Mouse (Mus musculus) CH12.LX (cell line): ENCODE data around the gene Trim62. TPM values are rescaled to one million over a fixed set of nuclear protein-coding genes. Genes with fewer than 3 reads are reported as not detected.

Experiments used
- DNase-seq: peaks from one replicate; pipeline ENCODE4 v3.0.0-alpha.2; 2013; ENCODE audit errors: extremely low read depth
- H3K27ac ChIP-seq: 2 replicates; pipeline ENCODE4 v1.5.1; 2012; ENCODE audit warnings: low read depth, mild to moderate bottlenecking, control low read depth, moderate library complexity; ENCODE audit not compliant: insufficient read depth
- H3K27me3 ChIP-seq: replicated peaks from 2 replicates; pipeline ENCODE3; 2012; ENCODE audit warnings: inconsistent platforms
- H3K36me3 ChIP-seq, 2 experiments: replicated peaks in 1 of 2; 2 replicates each; pipeline versions ENCODE3 to v1.6.1; 2012; ENCODE audit warnings: inconsistent platforms in 1 of 2, low read length in 1 of 2, mild to moderate bottlenecking in 1 of 2, mixed read lengths in 1 of 2, moderate library complexity in 1 of 2; ENCODE audit not compliant: control insufficient read depth in 1 of 2, insufficient read depth in 1 of 2
- H3K4me1 ChIP-seq, 2 experiments: 2 replicates each; pipeline ENCODE4 v1.6.1; 2012; ENCODE audit warnings: inconsistent platforms in 1 of 2, moderate library complexity in 1 of 2; ENCODE audit not compliant: insufficient read depth in 2 of 2, control insufficient read depth in 1 of 2
- H3K4me2 ChIP-seq: 2 replicates; pipeline ENCODE4 v1.6.1; 2012; ENCODE audit warnings: low read depth, mild to moderate bottlenecking, control low read depth; ENCODE audit not compliant: poor library complexity, insufficient read depth, severe bottlenecking
- H3K4me3 ChIP-seq, 3 experiments: fragments of 150-350 bp in 1 of 3; sonication (generic) in 1 of 3; replicated peaks in 1 of 3; 2 replicates each; pipeline versions ENCODE3 to v1.5.1; 2011 to 2012; ENCODE audit warnings: low read depth in 2 of 3, low read length in 2 of 3, mild to moderate bottlenecking in 2 of 3, moderate library complexity in 2 of 3, control low read depth in 1 of 3, improper control_type of control experiment in 1 of 3, inconsistent platforms in 1 of 3, mixed read lengths in 1 of 3; ENCODE audit not compliant: poor library complexity in 1 of 3
- H3K79me2 ChIP-seq: replicated peaks from 2 replicates; pipeline ENCODE4 v1.6.1; 2012; ENCODE audit warnings: mild to moderate bottlenecking, moderate library complexity; ENCODE audit not compliant: control insufficient read depth, poor library complexity, insufficient read depth, severe bottlenecking; ENCODE audit errors: extremely low read depth
- H3K9ac ChIP-seq: 2 replicates; pipeline ENCODE4 v1.6.1; 2012; ENCODE audit warnings: low read depth, mild to moderate bottlenecking, control low read depth, moderate library complexity; ENCODE audit not compliant: insufficient read depth
- H3K9me3 ChIP-seq: replicated peaks from 2 replicates; pipeline ENCODE3; 2012; ENCODE audit warnings: low read length, inconsistent platforms, mixed read lengths
- CHD1 ChIP-seq: IDR thresholded peaks from 2 replicates; pipeline ENCODE4 v1.6.1; 2012; ENCODE audit warnings: low read depth, low read length, improper control_type of control experiment, inconsistent platforms
- CHD2 ChIP-seq: IDR thresholded peaks from 2 replicates; pipeline ENCODE4 v1.6.1; 2011; ENCODE audit warnings: low read length, improper control_type of control experiment
- GABPA ChIP-seq: IDR thresholded peaks from 2 replicates; pipeline ENCODE4 v1.6.1; 2012; ENCODE audit warnings: low read depth, low read length, improper control_type of control experiment, inconsistent platforms; ENCODE audit not compliant: insufficient replicate concordance
- JUN ChIP-seq: IDR thresholded peaks from 2 replicates; pipeline ENCODE4 v1.6.1; 2011; ENCODE audit warnings: low read depth, mild to moderate bottlenecking, low read length, improper control_type of control experiment, moderate library complexity; ENCODE audit not compliant: insufficient read depth
- JUND ChIP-seq: conservative IDR thresholded peaks from 2 replicates; pipeline ENCODE4 v1.6.1; 2011; ENCODE audit warnings: low read depth, low read length, improper control_type of control experiment
- KAT2A ChIP-seq: IDR thresholded peaks from 2 replicates; pipeline ENCODE4 v1.6.1; 2012; ENCODE audit warnings: low read length, improper control_type of control experiment, inconsistent platforms; ENCODE audit not compliant: insufficient replicate concordance
- MAZ ChIP-seq: IDR thresholded peaks from 2 replicates; pipeline ENCODE4 v1.6.1; 2012; ENCODE audit warnings: low read depth, mild to moderate bottlenecking, inconsistent platforms, low read length, improper control_type of control experiment, moderate library complexity
- MYC ChIP-seq: IDR thresholded peaks from 2 replicates; pipeline ENCODE4 v1.6.1; 2011; ENCODE audit warnings: low read depth, mild to moderate bottlenecking, improper control_type of control experiment, low read length
- NRF1 ChIP-seq: IDR thresholded peaks from 2 replicates; pipeline ENCODE4 v1.6.1; 2014; ENCODE audit warnings: low read depth, mild to moderate bottlenecking, inconsistent platforms, low read length, improper control_type of control experiment, moderate library complexity
- POLR2A ChIP-seq: IDR thresholded peaks from 2 replicates; pipeline ENCODE4 v1.6.1; 2011; ENCODE audit warnings: low read depth, mild to moderate bottlenecking, improper control_type of control experiment, low read length
- SIN3A ChIP-seq: IDR thresholded peaks from 2 replicates; pipeline ENCODE4 v1.6.1; 2012; ENCODE audit warnings: low read length, improper control_type of control experiment, inconsistent platforms
- SMC3 ChIP-seq: IDR thresholded peaks from 2 replicates; pipeline ENCODE4 v1.6.1; 2011; ENCODE audit warnings: low read depth, low read length, improper control_type of control experiment
- TBP ChIP-seq: conservative IDR thresholded peaks from 2 replicates; pipeline ENCODE4 v1.6.1; 2011; ENCODE audit warnings: low read depth, low read length, improper control_type of control experiment
- UBTF ChIP-seq: IDR thresholded peaks from 2 replicates; pipeline ENCODE4 v1.6.1; 2012; ENCODE audit warnings: low read depth, mild to moderate bottlenecking, inconsistent platforms, low read length, improper control_type of control experiment, moderate library complexity
- USF2 ChIP-seq: conservative IDR thresholded peaks from 2 replicates; pipeline ENCODE4 v1.6.1; 2011; ENCODE audit warnings: low read depth, low read length, improper control_type of control experiment
- ZKSCAN1 ChIP-seq: IDR thresholded peaks from 2 replicates; pipeline ENCODE4 v1.6.1; 2012; ENCODE audit warnings: low read depth, inconsistent platforms, low read length, improper control_type of control experiment, borderline replicate concordance
- dilution Hi-C: fragments of 300-500 bp; cut with MboI; formaldehyde crosslinking; loops from 2 replicates; pipeline ENCODE4 v1.14.3; 2020; ENCODE audit warnings: low sequenced_read_pairs; ENCODE audit not compliant: extremely low pct_unique_long_range_greater_than_20kb, extremely low pct_ligation_motif_present
- in situ Hi-C: fragments of 300-500 bp; cut with MboI; formaldehyde crosslinking; loops from 3 replicates; pipeline ENCODE4 v1.14.3; 2019; ENCODE audit warnings: low sequenced_read_pairs, low pct_ligation_motif_present, low pct_unique_long_range_greater_than_20kb, mixed read lengths
- polyA plus RNA-seq: library from polyadenylated mRNA; unstranded; fragments of >175 nt; gene quantifications from 2 replicates; pipeline ENCODE4 v1.2.1, GENCODE M21; 2012; ENCODE audit warnings: low read depth; ENCODE audit not compliant: insufficient read length
- total RNA-seq, 2 experiments: library from RNA; depleted of rRNA; stranded (reverse); fragments of 300-350 nt in 1 of 2; fragments of >200 nt in 1 of 2; gene quantifications; 2 replicates each; pipeline ENCODE4 v1.2.3; 2012 to 2014

Trim62 gene
- total and polyA plus RNA-seq, 3 experiments = 0.40 to 2.7 (median 0.98) TPM

- no peak for DNase-seq
- H3K4me1 ChIP-seq = peaks cover 3 to 4% of the 10 kb centered on the region in 2 experiments; a peak in 2 of 4 replicates
- dilution Hi-C loops = no loop called here
- no peak for TF ChIP-seq TBP
- no peak for TF ChIP-seq USF2
- TF ChIP-seq POLR2A = no peak
- no peak for TF ChIP-seq UBTF
- no peak for TF ChIP-seq GABPA
- no peak for TF ChIP-seq MAZ
- no peak for TF ChIP-seq KAT2A
- TF ChIP-seq SMC3 = no peak
- no peak for TF ChIP-seq ZKSCAN1
- peaks cover 3% of the 10 kb centered on the region for H3K9me3 ChIP-seq
- H3K4me2 ChIP-seq = no peak overlapping the region
- H3K36me3 ChIP-seq = peaks cover 0 to 8% of the 10 kb centered on the region in 2 experiments
- no peak overlapping the region for H3K4me3 ChIP-seq
- in situ Hi-C loops = no loop called here
- H3K27ac ChIP-seq = no peak overlapping the region
- no peaks in the 10 kb centered on the region for H3K27me3 ChIP-seq
- H3K9ac ChIP-seq = no peak overlapping the region
- H3K79me2 ChIP-seq = no peaks in the 10 kb centered on the region
Observed at GRCm38 (mm10) chr4:128889752-128890630, 6.6 kb downstream of the Trim62 start.

GRCm38 (mm10) chr4:128891157-128891556 is 7.8 kb downstream of the Trim62 start:
- in situ Hi-C loops = no loop called here
- TF ChIP-seq NRF1 (no peak), JUN (no peak), MYC (no peak), GABPA (no peak), CHD1 (no peak), SIN3A (no peak), CHD2 (no peak), POLR2A (no peak), JUND (no peak)
- DNase-seq = no peak
- Histone ChIP-seq H3K9me3 (no peaks in the 10 kb centered on the region), H3K27ac (no peak overlapping the region), H3K4me2 (no peak overlapping the region), H3K27me3 (no peaks in the 10 kb centered on the region), H3K79me2 (no peaks in the 10 kb centered on the region), H3K4me1 (peaks cover 3 to 4% of the 10 kb centered on the region in 2 experiments; a peak in 2 of 4 replicates), H3K9ac (no peak overlapping the region), H3K36me3 (peaks cover 0 to 6% of the 10 kb centered on the region in 2 experiments), H3K4me3 (no peak overlapping the region)
- dilution Hi-C loops = no loop called here
